Comparison of ENCODE assay signal across 11 mouse cellular contexts in the genomic region with DNA sequence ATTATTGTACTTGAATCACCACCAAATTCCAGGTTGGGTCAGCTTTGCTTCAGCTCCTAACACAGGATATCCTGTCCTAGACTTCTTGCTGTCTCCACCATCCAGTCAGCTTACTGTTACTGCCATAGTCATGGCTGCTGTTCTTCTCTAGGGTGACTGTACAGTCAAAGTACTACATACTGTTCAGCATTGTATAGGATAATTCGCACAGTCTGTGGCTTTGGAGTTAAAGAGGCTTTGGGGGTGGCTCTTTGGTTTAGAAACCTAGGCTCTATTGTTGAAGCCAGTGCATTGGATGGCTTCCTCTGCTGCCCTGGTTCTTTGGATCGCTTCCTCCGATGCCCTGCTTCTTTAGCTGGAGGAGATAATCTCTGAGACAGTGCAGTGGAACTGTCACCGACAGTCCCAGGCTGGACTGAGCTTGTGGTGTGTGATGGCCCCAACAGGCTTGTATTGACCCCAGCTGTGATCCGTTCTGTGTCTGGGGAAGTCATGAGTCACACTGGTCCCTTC.
DNase-seq lines count a peak whose midpoint lies in the region; ATAC-seq and TF ChIP-seq lines count a peak whose summit lies in the region.
"Had no signal": no experiment of that assay in that cellular context is flagged by ENCODE, and none has a peak within 500 bp of the region (broad histone marks: within the 10 kb centered on the region; RNA-seq: fewer than 3 reads in every experiment).

No protein-coding gene starts in this region.

- TF ChIP-seq CTCF in gastrocnemius, adult 2 months (IDR thresholded peaks at IDR 0.05), result no peak
- no peak for TF ChIP-seq CTCF in layer of hippocampus, adult 2 months (conservative IDR thresholded peaks at IDR 0.05)

- ATAC-seq in hindbrain, embryonic 16.5 days, result no peak
- no peak for ATAC-seq in neural tube, embryonic 15.5 days (ENCODE audit: low FRiP score)
- ATAC-seq: inflammation-experienced regulatory T-cells, adult 6 months had no signal

- WGBS in hindbrain, embryonic 16.5 days, result 73% methylated on average over 5 of the region's 5 CpGs
- 81% methylated on average over 5 of the region's 5 CpGs for WGBS in neural tube, embryonic 15.5 days

- H3K4me1 ChIP-seq in hindbrain, embryonic 16.5 days (ENCODE audit: control insufficient read depth, insufficient read depth, low read depth, low read length), result peaks cover 46% of the 10 kb centered on the region
- peaks cover 71% of the 10 kb centered on the region for H3K4me1 ChIP-seq in neural tube, embryonic 15.5 days

- no peak overlapping the region; the same call in 1 of the 2 replicates for H3K9ac ChIP-seq in hindbrain, embryonic 16.5 days (ENCODE audit: low read depth, low read length)
- H3K9ac ChIP-seq in neural tube, embryonic 15.5 days (replicated peaks), result 0 out of 2 replicates have a peak overlapping the region, but pooled peaks have one; percentile 41

- H3K4me2 ChIP-seq in hindbrain, embryonic 16.5 days (ENCODE audit: low read length), result no peak overlapping the region
- H3K4me2 ChIP-seq in neural tube, embryonic 15.5 days, result no peak overlapping the region

- DNase-seq in gastrocnemius, adult 2 months, result peak; percentile 16
- no peak for DNase-seq in gastrocnemius, postnatal 25 days
- DNase-seq in layer of hippocampus, adult 2 months (ENCODE audit: low spot score in 2 of 2), result no peak
- DNase-seq in layer of hippocampus, postnatal 25 days (ENCODE audit: extremely low spot score in 1 of 2, low spot score in 1 of 2), result no peak
- no peak for DNase-seq in MN1 (ENCODE audit: low spot score)
- DNase-seq in thymus, postnatal 10 days (ENCODE audit: low spot score in 2 of 2), result no peak
- DNase-seq: adrenal gland, postnatal 36 days; spleen, adult 18-20 months had no signal

- no peaks in the 10 kb centered on the region for H3K36me3 ChIP-seq in hindbrain, embryonic 16.5 days (ENCODE audit: control insufficient read depth, insufficient read depth, low read length)
- H3K36me3 ChIP-seq in neural tube, embryonic 15.5 days, result peaks cover 11% of the 10 kb centered on the region

- intact Hi-C loops in gastrocnemius, adult 2 months (cut with DNase I), result no loop called here

- no peaks in the 10 kb centered on the region for H3K27me3 ChIP-seq in hindbrain, embryonic 16.5 days (replicated peaks; ENCODE audit: control insufficient read depth, insufficient read depth, low read length)
- H3K27me3 ChIP-seq in neural tube, embryonic 15.5 days (replicated peaks), result no peaks in the 10 kb centered on the region

- peak overlapping the region; percentile 79 for H3K27ac ChIP-seq in gastrocnemius, adult 2 months
- H3K27ac ChIP-seq in layer of hippocampus, adult 2 months, result peak overlapping the region; percentile 95; the same call in 1 of the 2 replicates
- H3K27ac ChIP-seq in hindbrain, embryonic 16.5 days (ENCODE audit: low read depth, low read length), result peak overlapping the region; percentile 91
- H3K27ac ChIP-seq in neural tube, embryonic 15.5 days (replicated peaks), result peak overlapping the region; percentile 96

- no peak overlapping the region for H3K4me3 ChIP-seq in gastrocnemius, adult 2 months
- no peak overlapping the region for H3K4me3 ChIP-seq in layer of hippocampus, adult 2 months
- no peak overlapping the region for H3K4me3 ChIP-seq in hindbrain, embryonic 16.5 days (ENCODE audit: low read length)
- H3K4me3 ChIP-seq in neural tube, embryonic 15.5 days (replicated peaks), result no peak overlapping the region

- H3K9me3 ChIP-seq in hindbrain, embryonic 16.5 days (ENCODE audit: control insufficient read depth, low read length), result no peaks in the 10 kb centered on the region
- no peaks in the 10 kb centered on the region for H3K9me3 ChIP-seq in neural tube, embryonic 15.5 days (replicated peaks)
